ENCODE assay signal across 16 mouse cellular contexts in the genomic region with DNA sequence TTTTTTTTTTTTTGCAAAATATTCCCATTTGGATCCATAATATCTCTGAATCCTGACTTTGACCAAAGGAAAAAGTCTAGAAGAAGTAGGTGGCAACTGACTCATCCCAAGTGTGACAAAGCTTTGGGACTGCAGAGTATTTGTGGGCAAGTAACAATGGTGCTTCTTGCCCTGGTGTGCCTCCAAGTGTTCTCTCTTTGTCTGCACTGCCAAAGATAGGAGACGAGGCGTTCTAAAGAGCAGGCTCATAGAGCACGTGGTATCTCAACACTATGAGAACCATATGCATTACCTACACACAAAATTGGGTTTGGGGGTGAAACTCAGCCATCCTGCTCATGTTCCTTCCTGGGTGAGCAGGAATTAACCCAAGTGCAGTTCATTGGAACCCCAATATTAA.
"Had no signal": no experiment of that assay in that cellular context is flagged by ENCODE, and none has a peak within 500 bp of the region (broad histone marks: within the 10 kb centered on the region; RNA-seq: fewer than 3 reads in every experiment).

No protein-coding gene starts in this region.

- H3K4me1 ChIP-seq: neural tube, embryonic 13.5 days; neural tube, embryonic 15.5 days; stomach, embryonic 15.5 days had no signal

- H3K27ac ChIP-seq: neural tube, embryonic 13.5 days; neural tube, embryonic 15.5 days; stomach, embryonic 15.5 days; stomach, postnatal 0 days had no signal

- DNase-seq: retina, postnatal 1 day; right cerebral cortex, adult 18-20 months; right cerebral cortex, postnatal 14 days; right cerebral cortex, postnatal 25 days; right cerebral cortex, postnatal 4 days; spleen, adult 18-20 months; thymus, adult 18-20 months; thymus, adult 2 months; thymus, postnatal 14 days; thymus, postnatal 25 days; thymus, postnatal 36 days; thymus, postnatal 4 days had no signal

- H3K4me3 ChIP-seq: neural tube, embryonic 13.5 days; neural tube, embryonic 15.5 days; stomach, embryonic 15.5 days had no signal

- H3K9ac ChIP-seq: neural tube, embryonic 13.5 days; neural tube, embryonic 15.5 days; stomach, embryonic 15.5 days had no signal

- H3K4me2 ChIP-seq: neural tube, embryonic 13.5 days; neural tube, embryonic 15.5 days; stomach, embryonic 15.5 days had no signal

- H3K36me3 ChIP-seq: neural tube, embryonic 15.5 days; stomach, embryonic 15.5 days had no signal

- H3K27me3 ChIP-seq: neural tube, embryonic 13.5 days; neural tube, embryonic 15.5 days; stomach, embryonic 15.5 days had no signal

- H3K9me3 ChIP-seq: neural tube, embryonic 13.5 days; neural tube, embryonic 15.5 days; stomach, embryonic 15.5 days had no signal
